Mouse (Mus musculus): ENCODE data around the gene Prkag1. TPM values are rescaled to one million over a fixed set of nuclear protein-coding genes. Genes with fewer than 3 reads are reported as not detected.

Gene Prkag1
- polyA plus RNA-seq (2015; fragmentation: Nextera tagmentation; extraction: Ambion mirVana): 105 and 113 TPM in 2 replicates

DNA sequence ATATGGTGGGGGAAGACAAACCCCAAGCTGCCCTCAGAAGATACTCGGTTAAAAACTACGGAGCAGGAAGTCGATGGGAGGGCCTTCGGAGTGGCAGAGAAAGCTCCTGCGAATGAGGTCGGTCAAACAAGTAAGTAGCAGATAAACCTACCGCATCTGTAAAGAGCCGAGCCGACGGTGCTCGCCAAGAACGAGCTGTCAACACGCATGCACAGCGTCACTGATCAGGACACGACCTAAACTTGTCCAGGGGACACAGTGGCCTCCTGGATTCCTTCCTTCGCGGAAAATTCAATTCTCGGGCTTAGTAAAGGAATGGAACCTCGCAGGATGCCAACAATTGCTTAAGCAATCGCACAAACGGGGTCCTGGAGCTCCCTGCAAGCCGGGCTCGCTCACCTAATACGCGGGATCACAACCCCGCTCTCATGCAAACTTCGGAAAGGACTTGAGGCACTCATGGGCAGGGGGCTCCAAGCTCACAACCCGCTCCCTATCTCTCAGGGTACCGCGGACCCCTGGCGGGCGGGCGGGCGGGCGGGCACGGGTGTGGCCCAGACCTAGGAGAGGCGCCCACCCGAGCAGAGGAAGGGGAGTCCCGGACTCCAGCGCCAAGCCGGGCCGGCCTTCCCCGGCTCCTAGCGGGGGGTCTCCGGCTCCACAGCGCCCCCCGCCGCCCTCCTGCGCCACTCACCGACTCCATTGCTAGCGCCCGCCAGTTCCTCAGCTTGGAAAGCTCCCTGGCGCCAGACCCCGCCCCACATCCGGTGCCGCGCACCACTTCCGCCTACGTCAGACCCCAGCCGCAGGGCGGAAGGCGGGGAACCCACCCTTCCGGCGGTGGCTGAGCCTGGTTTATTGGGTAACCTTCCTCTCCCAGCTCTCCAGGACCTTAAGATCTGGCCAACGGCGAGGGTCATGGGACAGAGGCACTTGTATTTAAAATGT, at the start of gene Prkag1:
Prkag1 (minus strand) TSS at position 786 of the 948 bp plus-strand sequence.
- H3K4me1 ChIP-seq: peaks cover 24% of the 10 kb centered on the region
- peak within 1 kb of the TSS; percentile 95 for H3K27ac ChIP-seq
- ATAC-seq (ENCODE audit: borderline replicate concordance, extremely low read depth, low FRiP score, low TSS enrichment): peak; percentile 95
- peak within 1 kb of the TSS; percentile 72 for H3K4me3 ChIP-seq
- WGBS: under 1% methylated on average over 56 of the region's 66 CpGs
- no peaks in the 10 kb centered on the region for H3K27me3 ChIP-seq
- peak within 1 kb of the TSS; percentile 58 for H3K4me2 ChIP-seq
- peaks cover 33% of the 10 kb centered on the region for H3K36me3 ChIP-seq
- H3K9me3 ChIP-seq: no peaks in the 10 kb centered on the region
- peak within 1 kb of the TSS; percentile 72 for H3K9ac ChIP-seq

DNA sequence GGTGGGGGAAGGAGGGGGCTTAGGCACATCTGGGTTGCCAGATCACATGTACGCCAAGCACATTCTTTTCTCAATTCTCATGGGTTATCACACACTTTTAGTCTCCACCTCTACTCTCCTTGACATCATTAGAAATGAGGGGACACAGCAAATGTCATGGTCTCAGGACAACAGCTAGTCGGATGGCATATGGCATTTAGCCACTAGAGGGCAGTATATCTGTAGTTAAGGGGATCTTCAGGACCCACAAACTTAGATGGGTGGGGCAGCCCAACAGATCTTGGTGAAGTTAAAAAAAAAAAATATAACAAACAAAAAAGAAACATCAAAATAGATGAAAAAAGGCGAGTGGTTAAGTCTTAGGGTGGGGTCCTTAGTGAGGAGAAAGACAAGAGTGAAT, 46.0 kb upstream of the Prkag1 start:
- no peaks in the 10 kb centered on the region for H3K27me3 ChIP-seq
- WGBS: 12% methylated on average over 3 of the region's 3 CpGs
- no peak for ATAC-seq (ENCODE audit: borderline replicate concordance, extremely low read depth, low FRiP score, low TSS enrichment)
- no peak overlapping the region for H3K4me2 ChIP-seq
- no peaks in the 10 kb centered on the region for H3K36me3 ChIP-seq
- no peak overlapping the region for H3K4me3 ChIP-seq
- H3K27ac ChIP-seq: no peak overlapping the region
- no peaks in the 10 kb centered on the region for H3K9me3 ChIP-seq
- H3K4me1 ChIP-seq: peaks cover 24% of the 10 kb centered on the region
- no peak overlapping the region for H3K9ac ChIP-seq

DNA sequence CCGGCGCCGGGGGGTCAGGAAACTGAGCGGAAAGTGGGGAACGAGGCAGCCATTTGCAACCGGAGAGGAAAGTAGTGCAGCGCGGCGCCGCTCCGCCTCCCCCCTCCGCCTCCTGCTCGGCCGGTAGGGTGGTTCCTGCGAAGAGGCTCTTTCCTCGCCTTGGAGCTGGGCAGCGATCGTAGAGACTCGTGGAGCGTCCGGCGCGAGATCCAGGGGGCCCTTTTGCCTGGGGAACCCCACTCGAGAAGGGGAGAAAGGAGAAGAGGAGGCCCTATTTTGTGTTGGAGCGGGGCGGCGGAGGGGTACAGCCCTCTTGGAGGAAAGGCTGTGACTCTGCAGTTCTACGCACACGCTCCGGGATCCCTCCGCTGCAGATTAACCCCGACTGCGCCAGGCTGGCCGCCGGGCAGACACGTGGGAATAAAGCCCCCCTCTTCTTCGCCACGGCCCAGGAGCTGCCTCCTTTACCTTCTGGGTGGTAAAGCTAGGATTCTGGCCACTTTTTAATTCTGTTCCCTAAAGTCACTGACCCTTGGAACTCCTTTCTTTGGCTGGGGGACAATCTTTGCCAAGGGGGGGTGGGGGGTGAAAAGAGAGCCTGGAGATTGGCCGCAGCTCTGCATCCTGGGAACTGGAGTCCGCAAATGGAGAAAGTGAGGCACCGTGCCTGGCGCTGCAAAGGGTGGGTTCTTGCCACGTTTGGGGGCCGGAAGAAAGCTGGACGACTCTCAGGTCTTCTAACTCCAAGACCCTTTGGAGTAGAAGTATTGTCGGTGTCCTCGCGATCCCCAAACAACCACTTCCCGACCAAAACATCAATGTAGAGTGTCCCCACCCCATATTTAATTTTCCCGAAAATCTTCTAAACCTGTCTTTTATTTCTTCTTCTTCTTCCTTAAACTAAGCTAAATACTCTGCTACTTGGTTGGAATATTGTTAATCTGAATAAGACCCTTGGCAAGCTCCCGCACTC, 40.9 kb upstream of the Prkag1 start:
- peak overlapping the region; percentile 70 for H3K4me3 ChIP-seq
- H3K36me3 ChIP-seq: no peaks in the 10 kb centered on the region
- H3K9ac ChIP-seq: peak overlapping the region; percentile 91
- H3K4me1 ChIP-seq: peaks cover 37% of the 10 kb centered on the region
- H3K4me2 ChIP-seq: peak overlapping the region; percentile 95
- H3K27me3 ChIP-seq: no peaks in the 10 kb centered on the region
- WGBS: under 1% methylated on average over 51 of the region's 51 CpGs
- ATAC-seq (ENCODE audit: borderline replicate concordance, extremely low read depth, low FRiP score, low TSS enrichment): peak; percentile 78
- no peaks in the 10 kb centered on the region for H3K9me3 ChIP-seq
- H3K27ac ChIP-seq: peak overlapping the region; percentile 98

DNA sequence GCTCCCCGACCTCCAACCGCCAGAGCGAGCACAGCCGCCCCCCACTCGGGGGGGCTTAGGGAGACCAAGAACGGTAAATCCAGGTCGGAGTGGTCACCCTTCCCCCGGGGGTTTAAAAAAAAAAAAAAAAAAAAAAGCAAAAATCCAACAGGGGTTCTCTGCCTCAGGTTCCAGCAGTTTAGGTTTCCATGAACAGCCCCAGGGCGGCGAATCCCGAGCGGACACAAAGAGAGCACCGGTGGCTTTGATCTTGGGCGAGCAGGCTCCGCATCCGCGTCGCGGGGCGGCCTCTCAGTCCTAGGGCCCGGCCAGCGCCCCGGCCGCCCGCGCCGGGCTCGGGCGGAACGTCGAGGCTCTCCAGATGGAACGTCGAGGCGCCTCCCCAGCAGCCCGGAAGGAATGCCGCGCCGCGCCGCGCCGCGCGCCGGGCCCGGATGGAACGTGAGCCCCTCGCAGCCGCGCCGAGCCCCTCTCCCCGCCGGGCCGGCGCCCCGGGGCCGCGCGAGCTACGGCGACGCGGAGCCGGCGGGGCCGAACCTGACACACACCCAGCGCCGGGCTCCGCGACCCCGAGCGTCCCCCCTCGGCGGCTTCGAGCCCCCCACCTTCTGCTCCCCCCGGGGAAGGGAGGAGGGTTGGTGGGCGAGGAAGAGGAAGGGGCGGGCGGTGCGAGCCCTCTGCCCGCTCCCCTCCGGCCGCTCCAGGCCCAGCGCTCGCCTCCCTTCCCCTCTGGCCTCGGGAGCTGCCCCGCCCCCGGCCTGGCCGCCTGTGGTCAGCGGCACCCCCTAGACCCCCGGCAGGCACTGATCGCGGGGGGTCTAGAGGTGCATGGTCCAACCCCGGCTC, 40.0 kb upstream of the Prkag1 start, which contains the start of gene Kmt2d:
Kmt2d (minus strand) TSS at position 135 of the 846 bp plus-strand sequence.
- Histone ChIP-seq H3K4me2 (peak within 1 kb of the TSS; percentile 95), H3K36me3 (peaks cover 4% of the 10 kb centered on the region), H3K4me1 (peaks cover 43% of the 10 kb centered on the region), H3K9ac (peak within 1 kb of the TSS; percentile 91), H3K4me3 (peak within 1 kb of the TSS; percentile 70), H3K27me3 (no peaks in the 10 kb centered on the region), H3K9me3 (no peaks in the 10 kb centered on the region), H3K27ac (peak within 1 kb of the TSS; percentile 98)
- WGBS: under 1% methylated on average over 67 of the region's 94 CpGs
- ATAC-seq (ENCODE audit: borderline replicate concordance, extremely low read depth, low FRiP score, low TSS enrichment): peak; percentile 62

DNA sequence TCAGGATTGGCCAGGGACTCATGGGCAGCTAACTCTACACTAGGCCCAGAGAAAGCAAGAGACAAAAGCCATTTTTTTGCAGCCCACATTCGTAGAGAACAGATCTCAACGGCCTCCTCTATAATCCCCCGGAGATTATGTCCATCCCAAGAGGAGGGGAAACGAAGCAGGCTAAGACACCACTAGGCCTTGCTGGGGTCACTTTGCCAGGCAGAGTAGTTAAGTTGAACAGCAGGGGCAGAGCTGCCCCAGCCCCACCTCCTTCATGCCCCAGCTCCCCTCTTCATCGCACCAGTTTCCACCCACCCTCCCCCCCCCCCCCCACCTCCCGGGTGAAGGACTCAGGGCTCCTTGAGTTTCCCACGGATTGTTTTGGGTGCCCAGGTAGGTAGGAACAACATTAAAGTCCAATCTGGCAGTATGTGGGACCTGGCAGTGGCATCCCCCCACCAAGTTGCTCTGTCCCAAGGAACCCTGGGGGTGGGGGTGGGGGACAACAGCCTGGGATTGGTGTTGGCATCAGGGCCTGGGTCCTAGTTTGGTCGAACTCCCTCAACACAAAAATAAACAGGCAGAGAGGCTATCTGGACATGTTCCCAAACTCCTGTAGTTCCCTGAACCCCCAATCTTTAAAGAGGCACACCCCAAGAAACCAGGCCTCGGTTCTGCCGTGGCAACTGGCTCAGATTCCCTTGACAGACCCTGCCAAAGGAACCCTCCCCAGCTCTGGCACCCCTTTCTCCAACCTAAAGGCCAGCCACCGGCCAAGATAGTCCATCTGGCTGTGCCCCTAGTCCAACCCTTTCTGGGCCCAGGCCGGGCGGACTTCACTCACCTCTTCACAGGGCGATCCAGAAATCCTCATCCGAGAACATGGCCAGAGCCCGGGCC, 39.1 kb upstream of the Prkag1 start:
- Histone ChIP-seq H3K9ac (peak overlapping the region; percentile 91), H3K36me3 (peaks cover 12% of the 10 kb centered on the region), H3K27ac (peak overlapping the region; percentile 98), H3K4me3 (peak overlapping the region; percentile 70), H3K4me2 (peak overlapping the region; percentile 95), H3K27me3 (no peaks in the 10 kb centered on the region), H3K9me3 (no peaks in the 10 kb centered on the region), H3K4me1 (peaks cover 43% of the 10 kb centered on the region)
- WGBS: under 1% methylated on average over 15 of the region's 16 CpGs
- ATAC-seq (ENCODE audit: borderline replicate concordance, extremely low read depth, low FRiP score, low TSS enrichment): no peak; the same call in 1 of the 2 replicates

DNA sequence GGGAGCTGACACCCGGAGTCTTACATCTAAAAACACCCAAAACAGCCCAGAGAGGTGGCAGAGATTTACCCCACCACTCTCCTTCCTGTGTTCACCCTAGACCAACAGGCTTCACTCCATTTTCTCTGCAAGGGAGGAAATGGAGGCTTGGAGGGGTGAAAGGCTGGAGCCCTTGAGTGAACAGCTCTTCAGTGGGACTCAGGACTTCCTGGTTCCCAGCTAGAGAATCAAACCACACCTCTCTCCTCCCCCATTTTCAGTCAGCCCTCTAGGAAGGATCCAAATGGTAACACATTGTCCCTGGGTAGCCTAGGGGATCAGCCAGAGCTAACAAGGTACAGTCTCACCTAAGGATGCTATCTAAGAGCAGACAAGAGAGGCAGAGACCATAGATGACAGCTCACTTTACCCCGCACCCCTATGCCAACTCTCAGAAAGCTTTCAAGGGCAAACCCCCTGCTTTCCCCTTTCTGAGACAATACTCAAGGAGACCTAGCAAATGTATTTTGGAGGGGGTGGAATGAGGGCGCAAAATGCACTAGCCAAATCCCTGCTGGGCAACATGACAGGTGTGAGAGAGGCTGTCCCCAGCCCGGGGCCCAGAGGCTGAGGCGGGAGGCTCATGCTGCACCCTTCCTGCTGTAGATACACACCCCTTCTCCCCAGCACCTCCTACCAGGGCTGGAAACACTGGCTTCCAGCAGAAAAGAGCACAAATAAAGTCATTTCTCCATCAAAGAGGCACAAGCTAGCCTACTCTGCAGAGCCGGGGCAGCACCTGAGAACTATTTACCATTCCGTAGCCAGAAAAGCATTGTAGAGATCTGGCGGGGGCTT, 38.2 kb upstream of the Prkag1 start:
- WGBS: 3% methylated on average over 8 of the region's 8 CpGs
- peak overlapping the region; percentile 35 for H3K27ac ChIP-seq

DNA sequence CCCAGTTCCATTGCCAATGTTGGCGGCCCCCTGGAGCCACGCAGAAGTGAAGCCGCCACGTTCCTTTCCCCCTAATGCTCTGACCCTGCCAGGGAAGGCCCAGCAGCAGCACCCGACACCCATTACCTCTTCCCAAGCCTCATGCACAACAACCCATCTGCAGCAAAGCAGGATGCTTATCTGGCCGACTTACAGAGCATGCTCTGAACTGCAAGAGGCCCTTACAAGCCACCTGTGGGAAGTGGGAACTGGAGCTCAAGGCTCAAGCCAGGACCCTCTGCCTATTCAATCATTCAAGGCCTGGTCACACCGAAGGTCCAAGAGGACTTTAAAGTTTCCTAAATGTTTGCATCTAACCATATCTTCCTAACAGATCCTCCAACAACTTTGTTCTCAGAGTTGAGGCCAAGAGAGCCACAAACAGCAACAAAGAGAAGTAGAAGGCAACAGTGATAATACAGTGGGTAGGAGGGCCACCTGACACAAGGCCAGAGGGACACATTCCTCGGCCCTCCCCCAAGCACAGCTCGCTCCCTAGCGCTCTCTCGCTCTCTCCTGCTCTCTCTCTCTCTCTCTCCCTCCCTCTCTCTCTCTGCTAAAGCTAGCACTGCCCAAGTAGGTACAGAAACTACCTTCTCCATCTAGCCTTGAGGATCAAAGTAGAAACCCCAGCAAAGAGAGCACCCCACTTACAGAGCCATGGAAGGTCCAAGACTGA, 37.2 kb upstream of the Prkag1 start:
- Histone ChIP-seq H3K27me3 (no peaks in the 10 kb centered on the region), H3K36me3 (peaks cover 31% of the 10 kb centered on the region), H3K9me3 (no peaks in the 10 kb centered on the region), H3K27ac (peak overlapping the region; percentile 42), H3K4me3 (peak overlapping the region; percentile 70), H3K9ac (peak overlapping the region; percentile 91), H3K4me1 (peaks cover 43% of the 10 kb centered on the region), H3K4me2 (peak overlapping the region; percentile 95)
- ATAC-seq (ENCODE audit: borderline replicate concordance, extremely low read depth, low FRiP score, low TSS enrichment): no peak
- 21% methylated on average over 11 of the region's 11 CpGs for WGBS

More for the DNA sequence above, 38.2 kb upstream of the Prkag1 start:
- Histone ChIP-seq H3K4me1 (peaks cover 43% of the 10 kb centered on the region), H3K9me3 (no peaks in the 10 kb centered on the region), H3K36me3 (peaks cover 21% of the 10 kb centered on the region), H3K4me3 (peak overlapping the region; percentile 70), H3K4me2 (peak overlapping the region; percentile 95), H3K27me3 (no peaks in the 10 kb centered on the region), H3K9ac (peak overlapping the region; percentile 91)
- ATAC-seq (ENCODE audit: borderline replicate concordance, extremely low read depth, low FRiP score, low TSS enrichment): no peak

DNA sequence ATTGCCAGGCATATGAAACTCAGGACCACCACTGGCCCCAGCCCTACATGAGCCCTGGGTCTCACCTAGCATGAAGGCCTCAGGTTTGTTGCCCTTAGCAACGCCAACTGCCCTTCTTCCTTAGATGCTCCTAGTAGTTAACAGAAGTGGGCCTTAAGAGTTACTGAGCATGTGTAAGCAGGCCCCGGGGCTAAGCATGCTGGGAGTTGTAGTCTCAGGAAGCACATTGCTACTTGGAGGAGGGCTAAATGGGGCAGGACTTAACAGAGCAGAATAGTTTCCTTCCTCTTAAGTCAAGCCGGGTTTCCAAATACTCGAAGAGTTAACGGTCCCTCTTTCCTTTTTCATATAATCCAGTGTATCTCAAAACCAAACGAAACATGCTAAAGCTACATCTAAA, 36.0 kb upstream of the Prkag1 start:
- H3K4me1 ChIP-seq: peaks cover 33% of the 10 kb centered on the region
- H3K9me3 ChIP-seq: no peaks in the 10 kb centered on the region
- H3K4me2 ChIP-seq: peak overlapping the region; percentile 95
- peaks cover 43% of the 10 kb centered on the region for H3K36me3 ChIP-seq
- WGBS: 39% methylated on average over 6 of the region's 6 CpGs
- no peak overlapping the region; the same call in 1 of the 2 replicates for H3K9ac ChIP-seq
- peak overlapping the region; percentile 16; the same call in 1 of the 2 replicates for H3K27ac ChIP-seq
- no peak for ATAC-seq (ENCODE audit: borderline replicate concordance, extremely low read depth, low FRiP score, low TSS enrichment)
- peak overlapping the region; percentile 70 for H3K4me3 ChIP-seq
- H3K27me3 ChIP-seq: no peaks in the 10 kb centered on the region

DNA sequence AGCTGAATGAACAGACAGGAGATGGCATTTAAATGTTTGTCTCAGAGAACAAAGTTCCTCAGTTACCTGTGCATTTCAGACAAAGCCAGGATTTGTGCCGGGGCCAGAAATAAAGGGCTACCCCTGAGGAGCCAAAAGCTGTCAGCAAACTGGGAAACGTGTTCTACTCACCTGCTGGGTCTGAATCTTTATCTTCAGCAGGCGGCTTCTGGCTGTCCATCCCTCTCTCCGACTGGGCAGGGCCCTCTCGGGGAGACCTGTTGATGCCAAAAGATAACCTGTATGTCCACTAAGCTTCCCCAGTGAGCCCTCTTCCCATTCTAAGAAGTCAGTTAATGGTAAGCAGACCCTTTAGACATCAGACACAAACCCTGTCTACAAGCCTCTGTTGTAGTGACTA, 35.2 kb upstream of the Prkag1 start:
- H3K36me3 ChIP-seq: peaks cover 52% of the 10 kb centered on the region
- H3K4me3 ChIP-seq: no peak overlapping the region
- ATAC-seq (ENCODE audit: borderline replicate concordance, extremely low read depth, low FRiP score, low TSS enrichment): no peak
- no peak overlapping the region for H3K4me2 ChIP-seq
- WGBS: 79% methylated on average over 5 of the region's 5 CpGs
- peaks cover 33% of the 10 kb centered on the region for H3K4me1 ChIP-seq
- H3K9me3 ChIP-seq: no peaks in the 10 kb centered on the region
- H3K27me3 ChIP-seq: no peaks in the 10 kb centered on the region
- H3K27ac ChIP-seq: no peak overlapping the region
- H3K9ac ChIP-seq: no peak overlapping the region

Data from lung, embryonic 15.5 days (tissue).